Mouse (Mus musculus) thymus, postnatal 10 days (tissue): Measurements from ENCODE around the gene Clasp1.
A peak's percentile ranks its signal among the peaks of the same experiment; 100 is the strongest.

Source experiments
- DNase-seq, 2 experiments: peaks; one replicate each; pipeline ENCODE4 v3.0.0; 2021; ENCODE audit warnings: low spot score in 2 of 2

The Clasp1 gene

DNA sequence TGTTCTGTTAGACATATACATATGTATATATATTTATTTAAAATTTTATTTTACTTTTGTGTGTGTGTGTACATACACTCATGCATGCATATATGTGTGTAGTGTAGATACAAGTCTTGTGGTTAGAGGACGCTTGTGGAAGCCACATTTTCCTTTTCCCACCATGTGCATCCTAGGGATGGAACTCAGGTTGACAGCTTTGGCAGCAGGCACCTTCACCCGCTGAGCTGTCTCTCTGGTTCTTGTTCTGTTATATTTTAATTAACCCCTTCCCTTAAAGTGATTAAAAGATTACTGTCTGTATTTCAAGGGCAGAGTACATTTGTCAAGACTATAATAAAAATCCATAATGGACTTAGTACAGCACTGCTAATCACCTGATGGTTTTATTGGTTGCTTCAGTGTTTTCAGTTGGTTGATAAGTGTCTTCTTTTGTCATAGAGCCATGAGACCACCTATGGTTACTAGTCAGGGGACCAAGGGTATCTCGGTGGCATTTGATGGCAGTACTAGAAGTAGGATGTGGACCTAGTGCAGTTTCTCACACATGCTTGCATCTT, 62.1 kb downstream of the Clasp1 start:
- DNase-seq: no peak

DNA sequence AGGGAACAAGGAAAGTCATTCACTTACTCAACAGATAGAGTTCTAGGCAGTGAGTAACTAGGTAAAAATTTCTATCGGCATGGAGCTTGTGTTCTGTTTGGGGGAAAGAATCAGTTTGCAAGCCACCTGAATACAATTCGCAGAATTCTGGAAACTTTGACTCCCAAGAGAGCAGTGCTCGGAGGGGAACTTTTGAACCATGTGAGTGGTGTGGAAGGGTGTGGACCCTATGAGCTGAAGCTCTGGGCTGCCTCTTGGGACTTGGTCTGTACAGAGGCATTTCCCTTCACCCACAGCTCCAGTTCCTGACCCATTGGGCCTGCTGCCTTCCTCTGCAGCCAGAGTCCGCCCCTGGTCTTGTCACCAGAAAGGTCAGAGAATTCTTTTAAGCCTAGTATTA, 64.7 kb downstream of the Clasp1 start:
- DNase-seq: no peak

DNA sequence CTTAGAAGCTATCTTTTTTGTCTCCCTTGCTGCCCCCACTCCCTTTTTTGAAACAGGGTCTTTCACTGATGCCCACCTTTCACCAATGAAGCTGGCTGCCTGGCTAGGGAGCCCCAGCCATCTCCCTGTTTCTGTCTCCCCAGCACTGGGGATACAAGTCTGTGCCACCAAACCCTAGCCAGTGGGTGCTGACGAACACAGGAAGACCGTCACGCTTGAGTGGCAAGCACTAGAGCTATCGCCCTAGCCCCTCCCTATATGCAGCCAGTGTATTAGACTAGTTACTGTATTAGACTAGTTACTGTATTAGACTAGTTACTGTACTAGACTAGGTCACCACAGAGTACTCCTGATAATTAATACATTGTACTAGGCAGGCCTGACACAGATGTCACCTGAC, 66.0 kb downstream of the Clasp1 start:
- DNase-seq: no peak

DNA sequence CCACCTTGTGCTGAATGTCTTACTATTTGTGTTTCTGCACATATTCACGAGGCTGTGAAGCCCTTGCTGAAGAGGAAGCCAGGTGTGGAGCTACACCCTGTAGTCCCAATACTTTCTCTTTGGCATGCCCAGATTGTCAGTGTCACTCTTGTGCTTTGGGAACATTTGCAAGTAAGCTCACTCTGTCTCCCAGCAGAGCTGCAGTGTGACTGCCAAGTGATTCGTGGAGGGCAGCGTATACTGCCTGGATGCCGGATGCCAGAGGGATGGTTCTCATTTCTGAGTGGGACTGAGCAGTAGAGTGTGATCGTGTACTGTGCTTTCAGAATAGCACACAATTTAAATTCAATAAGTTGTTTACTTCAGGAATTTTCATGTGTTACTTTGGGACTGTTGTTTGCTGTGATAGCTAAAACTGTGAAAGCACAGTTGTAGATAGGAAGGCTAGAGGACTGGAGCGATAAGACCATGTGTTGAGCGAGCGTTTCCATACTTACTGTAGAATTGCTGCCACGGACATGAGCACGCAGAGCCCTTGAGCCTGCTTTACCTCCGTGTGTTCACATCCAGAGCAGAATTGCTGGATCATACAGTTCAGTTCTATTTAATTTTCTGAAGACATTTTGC, 68.5 kb downstream of the Clasp1 start:
- DNase-seq: no peak

DNA sequence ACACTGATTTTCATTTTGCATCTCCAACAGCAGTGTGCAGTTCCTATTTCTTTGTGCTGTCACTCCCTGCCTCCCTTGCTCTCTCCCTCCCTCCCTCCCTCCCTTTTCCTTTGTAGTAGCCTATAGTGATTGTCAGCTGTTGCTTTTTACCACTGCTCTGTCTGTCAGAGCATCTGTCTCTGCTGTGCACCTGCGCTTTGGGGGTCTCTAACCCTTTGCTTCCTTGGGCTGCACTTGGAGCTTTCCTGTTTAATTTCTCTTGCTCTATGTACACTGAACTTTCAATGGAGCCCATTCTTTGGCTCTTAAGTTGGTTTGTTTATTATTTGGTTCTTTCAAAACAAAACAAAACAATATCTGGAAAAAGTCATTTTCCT, 69.0 kb downstream of the Clasp1 start:
- peak; percentile 35 to 39 for DNase-seq

DNA sequence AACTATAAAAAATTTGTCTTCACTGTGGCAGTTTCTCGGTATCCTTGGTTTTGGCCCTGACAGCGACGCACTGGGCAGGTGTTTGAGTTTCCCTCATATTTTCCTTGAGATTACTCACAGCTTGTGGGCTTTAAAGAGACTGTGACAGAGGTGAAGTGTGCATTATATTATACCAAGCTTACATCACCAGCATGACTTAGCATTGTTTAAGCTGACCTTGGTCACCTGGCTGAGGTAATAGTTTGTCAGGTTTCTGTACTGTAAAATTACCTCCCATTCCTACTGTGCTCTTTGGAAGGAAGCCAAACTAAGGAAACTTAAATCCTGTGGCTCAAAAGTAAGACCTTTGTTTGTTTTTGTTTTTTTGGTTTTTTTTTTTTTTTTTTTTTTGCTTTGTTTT, 69.4 kb downstream of the Clasp1 start:
- no peak for DNase-seq

DNA sequence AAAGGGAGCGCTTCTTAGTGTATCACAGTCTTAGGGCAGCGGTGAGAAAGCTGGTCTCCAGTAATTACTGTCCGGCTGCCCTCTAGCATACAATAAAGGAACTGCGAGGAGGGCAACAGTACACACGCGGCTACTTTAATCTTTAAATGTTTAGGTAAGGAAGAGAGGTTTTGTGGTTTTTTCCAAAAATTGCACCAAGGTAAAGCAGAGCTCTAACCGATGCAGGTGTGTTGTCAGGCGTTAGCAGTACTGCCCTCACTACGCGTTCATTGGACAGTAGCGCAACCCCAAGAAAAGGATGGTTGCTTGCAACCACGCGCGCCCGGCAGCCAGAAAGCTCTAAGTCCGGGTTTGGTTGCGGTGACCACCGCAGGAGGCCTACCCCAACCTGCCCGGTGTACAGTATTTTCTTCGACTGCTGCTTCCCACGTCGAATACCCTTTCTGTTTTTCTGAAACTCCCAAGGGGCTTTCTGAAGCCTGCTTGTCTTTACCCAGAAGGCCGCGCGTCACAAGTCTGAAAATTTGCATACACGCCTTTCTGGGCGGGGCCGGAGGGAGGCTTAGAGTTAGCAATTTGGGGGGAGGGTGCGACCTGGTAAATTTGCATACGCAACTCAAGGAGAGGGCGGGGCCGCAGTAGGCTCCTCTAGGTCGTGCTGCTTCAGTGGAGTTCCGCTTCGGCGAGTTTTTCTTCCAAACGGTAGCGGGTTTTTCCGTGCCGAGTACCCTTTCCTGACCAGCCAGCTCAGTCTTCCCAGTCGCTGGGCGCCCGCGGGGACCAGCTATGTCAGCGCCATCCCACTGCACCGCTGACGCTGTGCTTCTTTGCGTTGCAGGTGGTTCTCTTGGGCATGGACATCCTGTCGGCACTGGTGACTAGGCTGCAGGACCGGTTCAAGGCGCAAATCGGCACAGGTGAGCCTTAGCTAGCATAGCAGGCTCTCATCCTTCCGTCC, 70.4 kb downstream of the Clasp1 start:
- peak; percentile 91 to 93 for DNase-seq

DNA sequence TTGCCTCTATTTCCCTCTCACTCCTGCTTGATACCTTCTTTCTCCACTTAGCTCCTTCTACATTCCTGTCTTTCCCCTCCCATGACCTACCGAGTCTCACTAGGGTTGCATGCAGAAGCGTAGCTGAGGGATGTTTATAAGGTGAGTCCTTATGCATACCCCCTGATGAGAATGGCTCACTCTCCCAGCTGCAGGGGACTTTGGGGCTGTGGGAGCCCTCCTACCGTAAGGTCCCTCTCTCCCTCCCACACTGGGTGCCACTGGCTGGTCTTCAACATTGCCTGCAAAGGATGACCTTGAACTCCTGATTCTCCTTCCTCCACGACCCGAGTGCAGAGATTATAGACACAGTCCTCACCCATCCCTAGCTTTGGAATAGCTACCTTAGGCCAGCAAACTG, 71.9 kb downstream of the Clasp1 start:
- DNase-seq: no peak

DNA sequence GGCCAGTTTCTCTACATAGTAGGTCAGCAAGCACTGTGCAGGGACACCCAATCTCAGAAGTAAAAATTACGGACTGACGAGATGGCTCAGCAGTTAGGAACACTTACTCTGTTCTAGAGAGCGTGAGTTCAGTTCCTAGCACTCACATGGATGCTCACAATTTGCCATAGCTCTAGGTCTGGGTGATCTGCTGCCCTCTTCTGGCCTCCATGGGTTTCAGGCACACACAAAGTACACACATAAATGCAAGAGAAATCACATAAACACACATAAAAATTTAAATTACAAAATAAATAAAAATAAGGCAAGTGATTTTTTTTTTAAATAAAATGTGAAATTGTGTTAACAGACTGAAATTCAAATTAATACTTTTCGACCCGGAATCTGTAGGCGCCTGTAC, 77.2 kb downstream of the Clasp1 start:
- DNase-seq: no peak

DNA sequence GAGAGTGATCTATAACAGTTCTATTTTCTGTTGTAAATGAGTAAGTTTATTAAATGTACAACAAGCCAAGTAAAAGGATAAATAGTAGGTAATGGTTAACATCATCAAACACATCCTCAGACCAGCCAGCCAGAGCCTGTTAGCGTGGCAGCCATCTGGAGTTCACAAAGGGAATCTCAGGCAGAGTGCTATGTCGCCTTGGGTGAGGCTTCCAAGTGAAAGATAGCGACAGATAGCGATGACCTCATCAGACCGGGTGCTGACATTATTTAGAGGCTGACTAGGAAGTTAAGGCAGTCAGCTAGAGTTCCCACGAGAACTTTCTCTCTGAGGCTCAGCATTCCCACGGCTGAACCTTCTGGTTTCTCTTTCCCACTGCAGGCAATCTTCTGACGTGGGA, 83.5 kb downstream of the Clasp1 start:
- no peak for DNase-seq

DNA sequence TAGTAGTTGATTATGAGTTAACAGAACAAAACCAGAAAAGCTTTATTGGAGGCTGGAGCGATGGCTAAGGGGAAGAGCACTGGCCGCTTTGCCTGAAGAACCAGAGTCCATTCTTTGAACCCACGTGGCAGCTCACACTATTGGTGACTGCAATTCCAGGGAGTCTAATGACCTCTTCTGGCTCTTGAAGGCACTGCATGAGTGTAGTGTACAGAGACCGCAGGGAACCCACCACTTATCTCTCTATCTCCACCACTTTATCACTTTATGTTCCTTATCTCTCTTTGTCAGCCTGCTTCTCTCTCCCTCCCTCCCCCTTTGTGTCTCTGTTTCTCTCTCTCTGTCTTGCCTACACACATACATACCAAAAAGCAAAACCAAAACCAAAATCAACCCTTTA, 88.1 kb downstream of the Clasp1 start:
- DNase-seq: peak in 1 of 2 experiments; percentile 35

DNA sequence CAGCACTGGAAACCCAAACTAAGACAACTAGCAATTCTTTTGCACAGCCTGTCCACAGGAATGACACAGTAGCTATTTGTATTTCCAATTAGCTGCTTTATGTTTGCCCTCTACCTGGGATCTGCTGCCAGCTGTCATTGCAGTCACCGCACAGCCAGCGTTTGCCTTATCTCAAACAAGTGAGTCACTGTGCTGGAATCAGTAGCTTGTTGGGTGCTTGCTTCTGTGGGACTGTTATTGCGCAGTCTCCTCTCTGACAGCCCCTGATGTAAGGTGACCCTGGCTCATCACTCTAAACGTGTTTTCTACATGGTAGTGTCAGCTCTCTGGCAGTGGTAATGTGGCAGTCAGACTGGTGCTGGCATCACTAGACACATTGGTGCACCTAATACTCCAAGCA, 90.4 kb downstream of the Clasp1 start:
- no peak for DNase-seq

DNA sequence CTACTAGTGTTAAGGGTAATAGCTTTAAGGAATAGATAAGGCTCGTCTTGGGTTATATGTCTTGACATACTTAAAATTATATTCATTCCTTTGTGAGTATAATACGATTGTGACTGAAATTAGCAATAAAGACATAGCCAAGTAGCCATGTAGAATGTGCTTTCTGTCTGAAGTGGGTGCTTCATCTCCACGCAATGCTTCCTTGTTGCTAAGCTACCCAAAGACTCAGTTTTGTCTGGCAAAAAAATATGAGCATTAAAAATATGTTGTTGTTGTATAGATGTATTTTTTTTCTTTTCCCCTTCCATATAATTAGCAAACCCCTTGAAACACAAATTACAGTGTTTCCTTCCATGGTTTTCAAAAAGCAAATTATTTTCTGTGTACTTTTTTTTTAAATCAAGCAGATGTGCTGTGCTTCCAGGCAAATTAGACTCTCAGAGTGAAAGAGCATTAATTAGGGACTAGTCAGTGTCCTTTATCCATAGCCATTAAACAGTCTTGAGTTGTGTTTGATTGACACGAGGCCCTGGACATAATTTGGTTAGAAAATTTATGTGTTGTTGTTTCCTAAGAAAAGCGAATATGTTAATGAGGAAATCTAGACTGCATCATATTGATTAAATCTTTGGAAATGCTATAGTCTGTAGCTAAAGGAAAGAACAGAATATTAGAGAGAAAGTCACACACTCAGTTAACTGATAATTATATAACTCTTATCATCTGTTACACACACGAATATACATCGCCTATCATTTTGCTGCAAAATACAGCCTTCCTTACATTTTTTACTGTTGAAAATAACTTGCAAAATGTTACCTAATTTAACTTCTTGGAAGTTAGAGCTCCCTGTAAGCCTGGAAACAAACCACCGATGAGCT, 91.9 kb downstream of the Clasp1 start:
- DNase-seq: no peak

DNA sequence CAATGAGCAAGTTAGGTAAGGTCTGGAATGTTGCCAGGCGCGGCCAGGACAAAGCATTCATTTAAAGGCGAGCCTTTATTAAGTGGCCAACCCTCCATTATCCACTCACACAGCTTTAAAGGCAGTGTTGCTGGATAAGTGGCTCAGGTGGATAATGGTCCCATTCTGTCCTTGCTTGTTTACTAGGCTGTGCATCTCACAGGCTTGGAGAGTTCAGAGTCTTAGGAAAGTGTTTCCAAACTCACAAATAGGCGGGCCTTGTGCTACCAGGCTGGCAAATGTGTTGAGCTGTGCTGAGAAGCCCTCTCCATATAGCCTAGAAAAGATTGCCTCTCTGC, 92.5 kb downstream of the Clasp1 start:
- no peak for DNase-seq

DNA sequence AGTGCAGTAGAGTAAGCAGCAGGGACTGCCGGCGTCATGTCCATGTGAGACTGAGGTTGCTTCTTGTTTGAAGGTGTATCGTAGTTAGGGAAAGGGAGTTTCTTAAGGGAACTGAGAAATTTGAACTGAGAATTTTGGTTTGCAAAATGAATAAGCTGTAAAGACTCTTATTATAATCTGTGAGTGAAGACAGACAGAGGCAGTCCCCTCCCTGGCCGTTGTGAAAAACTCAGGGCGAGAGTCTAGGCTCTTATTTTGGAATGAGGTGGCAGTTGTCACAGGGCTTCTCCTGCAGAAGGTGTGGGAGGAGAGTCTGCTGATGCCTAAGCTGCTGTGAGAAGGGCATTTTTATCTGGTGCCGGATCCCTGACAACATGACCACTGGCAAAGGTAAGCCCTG, 92.8 kb downstream of the Clasp1 start:
- no peak for DNase-seq

DNA sequence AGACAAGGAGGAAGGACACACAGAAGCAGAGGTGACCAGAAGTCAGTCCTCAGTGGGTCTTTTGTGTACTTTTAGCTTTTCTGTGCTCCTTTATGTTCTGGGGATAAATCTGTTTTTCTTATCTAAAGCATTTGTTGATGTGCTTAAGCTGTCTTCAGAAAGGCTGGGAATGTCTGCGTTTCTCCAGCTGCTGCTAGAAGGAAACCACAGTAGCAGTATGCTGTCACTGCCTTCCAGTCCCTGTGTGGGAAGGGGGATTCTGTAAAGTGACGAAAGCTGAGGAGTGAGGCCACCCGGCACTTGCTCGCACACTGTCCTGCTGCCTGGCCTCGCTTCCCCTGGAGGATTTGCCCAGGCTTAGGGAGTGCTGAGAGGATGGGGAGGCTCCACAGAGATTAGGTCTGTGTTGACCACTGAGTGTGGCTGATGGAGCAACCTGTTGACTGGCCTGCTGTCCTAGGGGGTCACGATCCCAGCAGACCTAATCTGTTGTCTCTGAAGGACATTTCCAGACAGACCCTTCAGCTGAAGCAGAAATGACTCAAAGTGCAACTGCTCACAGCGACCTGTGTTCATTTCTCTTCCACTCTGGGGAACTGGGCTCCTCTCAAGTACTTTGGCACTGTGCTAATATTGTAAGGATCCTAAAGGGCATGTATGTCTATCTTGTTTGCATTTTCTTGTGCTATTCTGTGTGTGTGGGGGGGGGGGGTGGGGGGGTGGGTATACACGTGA, 93.6 kb downstream of the Clasp1 start:
- no peak for DNase-seq

DNA sequence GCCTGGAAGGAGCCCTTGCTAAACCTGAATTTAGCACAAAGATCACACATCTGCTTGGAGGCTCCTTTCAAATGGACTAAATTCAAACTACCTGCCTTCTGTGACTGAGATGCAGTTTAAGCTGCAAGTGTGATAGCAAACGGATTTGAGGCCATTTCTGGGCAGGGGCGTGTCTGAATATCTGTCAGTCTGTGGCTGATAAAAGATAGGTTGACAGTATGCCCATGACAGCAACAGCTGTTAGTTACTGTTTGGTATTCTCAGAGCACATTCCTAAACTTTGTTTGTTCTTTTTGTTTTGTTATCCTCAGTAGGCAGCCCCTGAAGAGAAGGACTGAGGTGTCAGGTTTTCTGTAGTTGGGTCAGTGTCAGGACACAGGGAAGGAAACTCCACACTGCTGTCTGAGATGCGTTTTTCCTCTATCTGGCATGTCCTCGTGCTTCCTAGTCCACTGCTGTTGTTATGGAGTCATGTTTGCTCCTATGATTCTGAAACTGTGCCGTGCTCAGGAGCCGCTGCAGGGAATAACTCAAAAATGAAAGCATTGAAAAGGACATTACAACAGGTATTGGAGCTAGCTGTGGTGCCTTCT, 94.7 kb downstream of the Clasp1 start:
- no peak for DNase-seq

DNA sequence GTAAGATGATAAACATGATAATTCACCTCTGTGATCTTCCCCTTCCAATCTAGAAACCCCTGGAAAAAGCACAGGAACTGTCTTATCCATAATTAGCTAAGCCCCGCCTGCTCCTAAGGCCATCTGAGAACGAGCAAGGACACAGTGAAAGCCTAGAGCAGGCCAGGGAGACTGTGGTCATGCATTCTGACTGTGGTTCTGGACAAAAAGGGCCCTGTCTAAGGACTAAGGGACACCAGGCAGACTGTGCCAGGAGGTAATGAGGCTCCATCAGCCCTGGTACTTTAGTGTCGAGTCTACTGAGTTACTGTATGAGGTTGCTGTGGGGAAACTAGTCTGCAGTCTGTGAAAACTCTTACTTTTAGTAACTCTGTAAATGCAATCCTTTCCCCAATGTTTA, 96.7 kb downstream of the Clasp1 start:
- DNase-seq: no peak

DNA sequence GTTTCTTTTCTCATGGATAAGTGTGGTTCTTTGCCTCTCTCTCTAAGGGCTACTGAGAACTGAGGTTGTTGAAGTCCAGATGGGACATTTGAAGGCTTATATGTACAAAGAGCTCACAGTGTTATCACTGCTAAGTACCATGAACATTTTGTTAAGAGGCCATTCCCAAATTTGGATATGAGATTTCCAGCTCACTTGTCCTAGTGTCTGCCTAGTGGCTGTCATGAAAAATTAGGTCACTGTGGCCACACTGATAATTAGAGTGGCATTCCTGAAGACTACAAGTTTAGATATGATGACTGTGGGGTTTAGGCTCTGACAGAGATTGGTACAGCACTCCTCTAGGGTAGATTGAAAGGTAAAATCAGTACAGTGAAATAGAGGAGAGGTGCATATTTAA, 97.2 kb downstream of the Clasp1 start:
- DNase-seq: no peak

DNA sequence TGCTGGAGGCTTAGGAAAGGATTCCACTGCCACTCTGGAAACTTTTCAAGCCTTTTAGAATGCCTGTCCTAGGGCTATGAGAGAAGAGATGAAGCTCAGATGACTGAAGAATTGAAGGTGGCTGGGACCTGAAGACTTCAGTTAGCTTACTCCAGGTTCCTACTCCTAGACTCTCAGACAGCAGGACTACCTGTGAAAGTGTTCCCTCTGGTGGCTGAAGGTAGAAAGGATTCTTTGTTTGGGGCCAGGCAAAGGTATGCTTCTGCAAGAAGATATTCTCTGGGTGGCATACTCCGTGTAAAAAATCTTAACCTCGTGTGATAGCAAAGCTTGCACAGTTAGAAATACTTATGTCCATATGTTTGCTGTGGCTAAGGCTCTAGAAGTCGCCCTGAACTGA, 104.0 kb downstream of the Clasp1 start:
- DNase-seq: no peak

DNA sequence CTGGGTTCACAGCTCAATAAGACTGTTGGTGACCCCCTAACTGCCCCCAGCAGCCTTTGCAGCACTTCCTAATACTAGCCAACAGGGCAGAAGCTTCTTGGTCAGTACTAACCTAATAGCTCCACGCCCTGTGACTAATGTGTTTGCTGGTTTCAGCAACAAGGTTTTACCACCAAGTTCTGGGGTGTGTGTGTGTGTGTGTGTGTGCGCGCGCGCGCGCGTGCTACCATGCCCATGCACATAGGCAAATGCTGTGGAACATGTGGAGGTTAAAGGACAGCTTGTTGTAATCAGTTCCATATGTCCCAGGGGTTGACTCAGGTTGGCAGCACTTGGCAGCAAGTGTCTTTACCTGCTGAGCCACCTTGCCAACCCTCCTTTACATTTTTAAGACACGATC, 105.7 kb downstream of the Clasp1 start:
- no peak for DNase-seq
